Mouse (Mus musculus) MEL (cell line): Measurements from ENCODE around the gene Dnah14. TPM values are rescaled to one million over a fixed set of nuclear protein-coding genes. Genes with fewer than 3 reads are reported as not detected.

ENCODE experiments used
- DNase-seq: peaks from one replicate; pipeline ENCODE4 v3.0.0; 2011; ENCODE audit warnings: low read depth, low spot score
- H3K27ac ChIP-seq: 2 replicates; pipeline ENCODE4 v1.5.1; 2012; ENCODE audit warnings: low read depth, mild to moderate bottlenecking, control low read depth, low read length, moderate library complexity; ENCODE audit not compliant: control insufficient read depth
- H3K27me3 ChIP-seq, 2 experiments: fragments of 150-350 bp in 1 of 2; sonication (generic) in 1 of 2; 2 replicates each; pipeline ENCODE4 v1.6.1; 2012; ENCODE audit warnings: low read length in 2 of 2, mild to moderate bottlenecking in 2 of 2, improper control_type of control experiment in 1 of 2, moderate library complexity in 1 of 2; ENCODE audit not compliant: insufficient read depth in 2 of 2, control insufficient read depth in 1 of 2
- H3K36me3 ChIP-seq, 2 experiments: 2 replicates each; pipeline ENCODE4 v1.6.1; 2012 to 2014; ENCODE audit warnings: low read length in 2 of 2, improper control_type of control experiment in 1 of 2, inconsistent platforms in 1 of 2, mild to moderate bottlenecking in 1 of 2; ENCODE audit not compliant: insufficient read depth in 2 of 2, control insufficient read depth in 1 of 2
- H3K4me1 ChIP-seq, 2 experiments: fragments of 150-350 bp in 1 of 2; sonication (generic) in 1 of 2; 2 replicates each; pipeline ENCODE4 v1.6.1; 2012; ENCODE audit warnings: low read length in 2 of 2, improper control_type of control experiment in 1 of 2, mild to moderate bottlenecking in 1 of 2; ENCODE audit not compliant: insufficient read depth in 2 of 2, control insufficient read depth in 1 of 2
- H3K4me3 ChIP-seq, 2 experiments: fragments of 150-350 bp in 1 of 2; sonication (generic) in 1 of 2; 2 replicates each; pipeline ENCODE4 v1.5.1; 2012; ENCODE audit warnings: low read depth in 2 of 2, low read length in 2 of 2, mild to moderate bottlenecking in 2 of 2, moderate library complexity in 2 of 2, control low read depth in 1 of 2, improper control_type of control experiment in 1 of 2; ENCODE audit not compliant: control insufficient read depth in 1 of 2, insufficient read depth in 1 of 2
- H3K79me2 ChIP-seq: 2 replicates; pipeline ENCODE4 v1.6.1; 2012; ENCODE audit warnings: mild to moderate bottlenecking, low read length, moderate library complexity; ENCODE audit not compliant: control insufficient read depth, poor library complexity, insufficient read depth
- H3K9ac ChIP-seq: 2 replicates; pipeline ENCODE4 v1.6.1; 2012; ENCODE audit warnings: low read depth, mild to moderate bottlenecking, control low read depth, low read length, moderate library complexity; ENCODE audit not compliant: control insufficient read depth, poor library complexity, severe bottlenecking
- H3K9me3 ChIP-seq: fragments of 150-350 bp; sonication (generic); replicated peaks from 2 replicates; pipeline ENCODE4 v1.6.1; 2012; ENCODE audit warnings: mild to moderate bottlenecking, low read length, improper control_type of control experiment, moderate library complexity; ENCODE audit not compliant: insufficient read depth
- CHD1 ChIP-seq: IDR thresholded peaks from 2 replicates; pipeline ENCODE4 v1.6.1; 2012; ENCODE audit warnings: low read depth, mild to moderate bottlenecking, inconsistent platforms, low read length, improper control_type of control experiment
- CHD2 ChIP-seq: IDR thresholded peaks from 2 replicates; pipeline ENCODE4 v1.6.1; 2011; ENCODE audit warnings: low read length, improper control_type of control experiment
- CTCF ChIP-seq, 3 experiments: IDR thresholded peaks in 2 of 3; conservative IDR thresholded peaks in 1 of 3; 2 replicates each; pipeline ENCODE4 v1.5.1; 2011 to 2012; ENCODE audit warnings: low read length in 3 of 3, low read depth in 2 of 3, mild to moderate bottlenecking in 2 of 3, improper control_type of control experiment in 1 of 3, inconsistent platforms in 1 of 3, mixed read lengths in 1 of 3, moderate library complexity in 1 of 3; ENCODE audit not compliant: control insufficient read depth in 1 of 3, insufficient read depth in 1 of 3, poor library complexity in 1 of 3, severe bottlenecking in 1 of 3
- EP300 ChIP-seq, 2 experiments: IDR thresholded peaks; 2 replicates each; pipeline ENCODE4 v1.6.1; 2011; ENCODE audit warnings: improper control_type of control experiment in 2 of 2, low read length in 2 of 2, low read depth in 1 of 2, mild to moderate bottlenecking in 1 of 2
- HCFC1 ChIP-seq: IDR thresholded peaks from 2 replicates; pipeline ENCODE4 v1.6.1; 2012; ENCODE audit warnings: low read depth, mild to moderate bottlenecking, inconsistent platforms, low read length, improper control_type of control experiment, moderate library complexity
- KAT2A ChIP-seq: conservative IDR thresholded peaks from 2 replicates; pipeline ENCODE4 v1.6.1; 2012; ENCODE audit warnings: low read depth, low read length, improper control_type of control experiment, inconsistent platforms
- MEF2A ChIP-seq: IDR thresholded peaks from 2 replicates; pipeline ENCODE4 v1.6.1; 2014; ENCODE audit warnings: low read depth, mild to moderate bottlenecking, inconsistent platforms, low read length, improper control_type of control experiment; ENCODE audit not compliant: poor library complexity, insufficient replicate concordance, severe bottlenecking; ENCODE audit errors: extremely low read depth
- MXI1 ChIP-seq: IDR thresholded peaks from 2 replicates; pipeline ENCODE4 v1.6.1; 2011; ENCODE audit warnings: mild to moderate bottlenecking, low read depth, low read length, improper control_type of control experiment
- POLR2A ChIP-seq, 2 experiments: IDR thresholded peaks; 2 replicates each; pipeline ENCODE4 v1.6.1; 2011 to 2012; ENCODE audit warnings: low read length in 2 of 2, mild to moderate bottlenecking in 2 of 2, control low read depth in 1 of 2, improper control_type of control experiment in 1 of 2, low read depth in 1 of 2, moderate library complexity in 1 of 2; ENCODE audit not compliant: control insufficient read depth in 1 of 2, insufficient read depth in 1 of 2, poor library complexity in 1 of 2
- SIN3A ChIP-seq: IDR thresholded peaks from 2 replicates; pipeline ENCODE4 v1.6.1; 2012; ENCODE audit warnings: low read length, improper control_type of control experiment, inconsistent platforms
- USF1 ChIP-seq: IDR thresholded peaks from 2 replicates; pipeline ENCODE4 v1.6.1; 2014; ENCODE audit warnings: low read depth, mild to moderate bottlenecking, inconsistent platforms, low read length, improper control_type of control experiment, moderate library complexity
- USF2 ChIP-seq, 2 experiments: IDR thresholded peaks; 2 replicates each; pipeline ENCODE4 v1.6.1; 2011 to 2012; ENCODE audit warnings: improper control_type of control experiment in 2 of 2, low read length in 2 of 2, borderline replicate concordance in 1 of 2, inconsistent platforms in 1 of 2, low read depth in 1 of 2, mild to moderate bottlenecking in 1 of 2; ENCODE audit not compliant: insufficient read depth in 1 of 2
- ZNF384 ChIP-seq: IDR thresholded peaks from 2 replicates; pipeline ENCODE4 v1.6.1; 2012; ENCODE audit warnings: low read depth, mild to moderate bottlenecking, inconsistent platforms, low read length, improper control_type of control experiment
- polyA plus RNA-seq, 2 experiments: library from polyadenylated mRNA; stranded (reverse) in 1 of 2; unstranded in 1 of 2; fragments of >175 nt in 1 of 2; fragments of >200 nt in 1 of 2; gene quantifications; 2 replicates each; pipeline versions ENCODE4 v1.2.1 to v1.2.4; 2012; ENCODE audit warnings: low replicate concordance in 2 of 2, low read depth in 1 of 2; ENCODE audit not compliant: insufficient read length in 2 of 2, insufficient read depth in 1 of 2, missing spikeins in 1 of 2
- total RNA-seq: library from RNA; depleted of rRNA; stranded (reverse); fragments of 300-350 nt; gene quantifications from 2 replicates; pipeline ENCODE4 v1.2.3, GENCODE M21; 2012

The Dnah14 gene
- total and polyA plus RNA-seq, 3 experiments = 0.77 to 1.2 TPM; not detected in 1

GRCm38 (mm10) chr1:181552533-181553410 is 23.6 kb upstream of the Dnah14 start:
- Histone ChIP-seq H3K27ac (no peak overlapping the region), H3K79me2 (no peaks in the 10 kb centered on the region), H3K4me1 (peaks cover 0 to 11% of the 10 kb centered on the region in 2 experiments; a peak in 1 of 4 replicates), H3K27me3 (peaks cover 1 to 4% of the 10 kb centered on the region in 2 experiments; a peak in 3 of 4 replicates)
- TF ChIP-seq USF1 (no peak), MXI1 (no peak), POLR2A (IDR thresholded peaks at IDR 0.05; ENCODE audit: control insufficient read depth in 1 of 2, insufficient read depth in 1 of 2, low read depth in 1 of 2, low read length in 2 of 2, poor library complexity in 1 of 2) (no peak), CHD2 (no peak), HCFC1 (no peak), SIN3A (no peak), MEF2A (no peak), KAT2A (no peak), USF2 (IDR thresholded peaks at IDR 0.05; ENCODE audit: borderline replicate concordance in 1 of 2, insufficient read depth in 1 of 2, low read depth in 1 of 2, low read length in 2 of 2) (no peak), CHD1 (no peak)
- TF ChIP-seq, all 39 proteins: peak for 0
- Histone ChIP-seq H3K9me3 (no peaks in the 10 kb centered on the region), H3K9ac (no peak overlapping the region), H3K4me3 (no peak overlapping the region), H3K36me3 (no peaks in the 10 kb centered on the region)
- peak; percentile 40 for DNase-seq

- no peaks in the 10 kb centered on the region for H3K9me3 ChIP-seq
- no peaks in the 10 kb centered on the region for H3K79me2 ChIP-seq
- H3K36me3 ChIP-seq = no peaks in the 10 kb centered on the region
- peak; percentile 28 for DNase-seq
- no peak overlapping the region for H3K4me3 ChIP-seq
- H3K4me1 ChIP-seq = peaks cover 0 to 11% of the 10 kb centered on the region in 2 experiments; a peak in 1 of 4 replicates
- no peak overlapping the region for H3K9ac ChIP-seq
- no peak for TF ChIP-seq CTCF (IDR thresholded peaks at IDR 0.05 in 2 of 3, conservative IDR thresholded peaks at IDR 0.05 in 1 of 3; ENCODE audit: control insufficient read depth in 1 of 3, insufficient read depth in 1 of 3, low read depth in 2 of 3, low read length in 3 of 3, poor library complexity in 1 of 3, severe bottlenecking in 1 of 3)
- TF ChIP-seq ZNF384 = peak; percentile 82
- TF ChIP-seq EP300 (IDR thresholded peaks at IDR 0.05; ENCODE audit: low read depth in 1 of 2, low read length in 2 of 2) = 0 out of 4 replicates have a peak, but pooled peaks of 1 of the 2 experiments have one; percentile 15
- peaks cover 1 to 4% of the 10 kb centered on the region in 2 experiments for H3K27me3 ChIP-seq
- no peak overlapping the region for H3K27ac ChIP-seq
Measured at GRCm38 (mm10) chr1:181555475-181555874, 20.9 kb upstream of the Dnah14 start.
